Mouse (Mus musculus) small intestine, adult 2 months (tissue): Measurements from ENCODE around the gene Timm50. TPM values are rescaled to one million over a fixed set of nuclear protein-coding genes. Genes with fewer than 3 reads are reported as not detected.

Source experiments
- H3K27ac ChIP-seq: fragments of 200-500 bp; 2 replicates; pipeline ENCODE4 v1.5.1; 2012; ENCODE audit warnings: low read depth, low read length, control low read depth, inconsistent platforms; ENCODE audit not compliant: insufficient read depth
- H3K27me3 ChIP-seq: fragments of 200-500 bp; 2 replicates; pipeline ENCODE4 v1.6.1; 2012; ENCODE audit warnings: mild to moderate bottlenecking, moderate library complexity, low read length, inconsistent platforms; ENCODE audit not compliant: control insufficient read depth, insufficient read depth
- H3K36me3 ChIP-seq: fragments of 200-500 bp; 2 replicates; pipeline ENCODE4 v1.6.1; 2012; ENCODE audit warnings: mild to moderate bottlenecking, low read length, control low read depth, inconsistent platforms; ENCODE audit not compliant: control insufficient read depth, insufficient read depth
- H3K4me1 ChIP-seq: fragments of 200-500 bp; 2 replicates; pipeline ENCODE4 v1.6.1; 2012; ENCODE audit warnings: low read length, inconsistent platforms, mixed read lengths; ENCODE audit not compliant: control insufficient read depth, insufficient read depth, insufficient read length
- H3K4me3 ChIP-seq: fragments of 200-500 bp; 2 replicates; pipeline ENCODE4 v1.5.1; 2012; ENCODE audit warnings: low read depth, mild to moderate bottlenecking, control low read depth, inconsistent platforms, low read length, moderate library complexity
- CTCF ChIP-seq: fragments of 200-500 bp; IDR thresholded peaks from 2 replicates; pipeline ENCODE4 v1.5.1; 2012; ENCODE audit warnings: low read depth, mild to moderate bottlenecking, control low read depth, inconsistent platforms, low read length, moderate library complexity, mixed read lengths; ENCODE audit not compliant: insufficient replicate concordance, insufficient read length; ENCODE audit errors: extremely low read depth
- POLR2A ChIP-seq: fragments of 200-500 bp; IDR thresholded peaks from 2 replicates; pipeline ENCODE4 v1.6.1; 2012; ENCODE audit warnings: low read depth, mild to moderate bottlenecking, control low read depth, inconsistent platforms, low read length, moderate library complexity
- WGBS: fragments of 180-500 bp; shearing (Covaris S2); methylation state at CpG from one replicate; pipeline ENCODE4 v1.1.7; 2018; 5-methylcytosine and 5-hydroxymethylcytosine counted together
- polyA plus RNA-seq: library from polyadenylated mRNA; depleted of rRNA; stranded (reverse); fragments of >200 nt; gene quantifications from 2 replicates; pipeline ENCODE4 v1.2.3, GENCODE M21; 2012; rRNA removed

The Timm50 gene
- polyA plus RNA-seq, 1 experiment = 62.7 TPM

GRCm38 (mm10) chr7:28268576-28268975 lies 43.3 kb downstream of the Timm50 start:
- no peaks in the 10 kb centered on the region for H3K36me3 ChIP-seq
- H3K4me3 ChIP-seq = peak overlapping the region; percentile 71
- H3K27me3 ChIP-seq = peaks cover 5% of the 10 kb centered on the region
- H3K4me1 ChIP-seq = peaks cover 4% of the 10 kb centered on the region; the same call in 1 of the 2 replicates
- H3K27ac ChIP-seq = no peak overlapping the region
- TF ChIP-seq CTCF (no peak), POLR2A (no peak)
- 26% methylated on average over 16 of the region's 16 CpGs for WGBS

- H3K36me3 ChIP-seq = no peaks in the 10 kb centered on the region
- no peak overlapping the region for H3K27ac ChIP-seq
- WGBS = 1% methylated on average over 57 of the region's 62 CpGs
- TF ChIP-seq CTCF (no peak), POLR2A (no peak)
- peak overlapping the region; percentile 71 for H3K4me3 ChIP-seq
- peaks cover 4% of the 10 kb centered on the region; the same call in 1 of the 2 replicates for H3K4me1 ChIP-seq
- peaks cover 5% of the 10 kb centered on the region for H3K27me3 ChIP-seq
Observed at GRCm38 (mm10) chr7:28268042-28268531, 43.8 kb downstream of the Timm50 start.

- Histone ChIP-seq H3K27me3 (peaks cover 5% of the 10 kb centered on the region), H3K27ac (no peak within 1 kb of the TSS), H3K4me1 (peaks cover 4% of the 10 kb centered on the region; the same call in 1 of the 2 replicates), H3K36me3 (no peaks in the 10 kb centered on the region), H3K4me3 (peak within 1 kb of the TSS; percentile 71)
- TF ChIP-seq POLR2A (no peak), CTCF (no peak)
- 8% methylated on average over 57 of the region's 57 CpGs for WGBS
Observed at GRCm38 (mm10) chr7:28267129-28268041, 44.5 kb downstream of the Timm50 start, which contains the start of gene Eid2. TSS of gene Eid2 (plus strand) at chr7:28267881.

- Histone ChIP-seq H3K4me3 (no peak overlapping the region), H3K36me3 (no peaks in the 10 kb centered on the region), H3K4me1 (peaks cover 4% of the 10 kb centered on the region; the same call in 1 of the 2 replicates), H3K27ac (no peak overlapping the region), H3K27me3 (peaks cover 5% of the 10 kb centered on the region)
- WGBS = 83% methylated on average over 13 of the region's 13 CpGs
- TF ChIP-seq POLR2A (no peak), CTCF (no peak)
Observed at GRCm38 (mm10) chr7:28265391-28265790, 46.5 kb downstream of the Timm50 start.

- H3K27ac ChIP-seq = no peak overlapping the region
- no peak overlapping the region for H3K4me3 ChIP-seq
- 4% methylated on average over 15 of the region's 15 CpGs for WGBS
- H3K4me1 ChIP-seq = peaks cover 4% of the 10 kb centered on the region; the same call in 1 of the 2 replicates
- TF ChIP-seq POLR2A (no peak), CTCF (no peak)
- H3K27me3 ChIP-seq = peaks cover 5% of the 10 kb centered on the region
- H3K36me3 ChIP-seq = no peaks in the 10 kb centered on the region
Observed at GRCm38 (mm10) chr7:28263786-28264185, 48.1 kb downstream of the Timm50 start.

GRCm38 (mm10) chr7:28262861-28263260 lies 49.0 kb downstream of the Timm50 start:
- TF ChIP-seq POLR2A (no peak), CTCF (no peak)
- Histone ChIP-seq H3K4me1 (no peaks in the 10 kb centered on the region), H3K27me3 (peaks cover 4% of the 10 kb centered on the region), H3K4me3 (no peak overlapping the region), H3K36me3 (no peaks in the 10 kb centered on the region), H3K27ac (no peak overlapping the region)
- WGBS = 38% methylated on average over 5 of the region's 5 CpGs

Other genes starting within 250 kb of the Timm50 start
- gene Fcgbp, start 240.8 kb downstream of the Timm50 start, polyA plus RNA-seq = 1,238 and 3,973 TPM in 2 replicates
- gene 9530053A07Rik, start 182.6 kb downstream of the Timm50 start, polyA plus RNA-seq = 0.01 and 0.57 TPM in 2 replicates
- gene Fbl, start 142.4 kb downstream of the Timm50 start, polyA plus RNA-seq = 15.7 and 26.6 TPM in 2 replicates
- gene Dyrk1b, start 132.6 kb downstream of the Timm50 start, polyA plus RNA-seq = 19.0 and 58.6 TPM in 2 replicates
- gene Eid2, start 44.2 kb downstream of the Timm50 start, polyA plus RNA-seq = 1.1 and 2.3 TPM in 2 replicates
- gene Eid2b, start 34.3 kb downstream of the Timm50 start, polyA plus RNA-seq = 3.9 and 5.8 TPM in 2 replicates
- not detected in 2 replicates for gene Selenov, start 20.9 kb downstream of the Timm50 start, polyA plus RNA-seq
- gene Dll3, start 9.8 kb downstream of the Timm50 start, polyA plus RNA-seq = 0.44 and 2.4 TPM in 2 replicates
- 58.8 and 104 TPM in 2 replicates for gene Supt5, start 26.7 kb upstream of the Timm50 start, polyA plus RNA-seq
- 877 and 996 TPM in 2 replicates for gene Rps16, start 38.6 kb upstream of the Timm50 start, polyA plus RNA-seq
- gene Plekhg2, start 60.5 kb upstream of the Timm50 start, polyA plus RNA-seq = 22.9 and 58.2 TPM in 2 replicates
- gene Zfp36, start 68.2 kb upstream of the Timm50 start, polyA plus RNA-seq = 85.4 and 196 TPM in 2 replicates
- gene Med29, start 80.6 kb upstream of the Timm50 start, polyA plus RNA-seq = 36.5 and 58.0 TPM in 2 replicates
- gene Paf1, start 80.9 kb upstream of the Timm50 start, polyA plus RNA-seq = 27.6 and 67.1 TPM in 2 replicates
- 5.6 and 7.0 TPM in 2 replicates for gene Gmfg, start 125.4 kb upstream of the Timm50 start, polyA plus RNA-seq
- 0.91 and 1.4 TPM in 2 replicates for gene Lrfn1, start 139.9 kb upstream of the Timm50 start, polyA plus RNA-seq
- gene Ifnl2, start 198.4 kb upstream of the Timm50 start, polyA plus RNA-seq = not detected in 2 replicates
- not detected in 2 replicates for gene Ifnl3, start 210.8 kb upstream of the Timm50 start, polyA plus RNA-seq
- gene Sycn, start 228.8 kb upstream of the Timm50 start, polyA plus RNA-seq = 32.7 and 16,759 TPM in 2 replicates
- gene Nccrp1, start 235.2 kb upstream of the Timm50 start, polyA plus RNA-seq = 0.14 and 2.8 TPM in 2 replicates